Comparison of ENCODE assay signal across 13 mouse cellular contexts in genomic region chr3:79324697-79325526, GRCm38 (mm10). TPM values are rescaled to one million over a fixed set of nuclear protein-coding genes. Genes with fewer than 3 reads are reported as not detected.
A peak's percentile ranks its signal among the peaks of the same experiment; 100 is the strongest.
DNase-seq lines count a peak whose midpoint lies in the region; ATAC-seq and TF ChIP-seq lines count a peak whose summit lies in the region.
"Had no signal": no experiment of that assay in that cellular context is flagged by ENCODE, and none has a peak within 500 bp of the region (broad histone marks: within the 10 kb centered on the region; RNA-seq: fewer than 3 reads in every experiment).

No protein-coding gene starts in this region.

- peak; percentile 68 for ATAC-seq in lung, embryonic 15.5 days (ENCODE audit: borderline replicate concordance, extremely low read depth, low FRiP score, low TSS enrichment)
- ATAC-seq in hindbrain, embryonic 15.5 days (ENCODE audit: low FRiP score, low read depth) = peak; percentile 62; the same call in 1 of the 2 replicates
- ATAC-seq in neural tube, embryonic 15.5 days (ENCODE audit: low FRiP score) = peak; percentile 54; the same call in 1 of the 2 replicates
- ATAC-seq in megakaryocyte, adult 5-6 weeks (ENCODE audit: poor library complexity, severe bottlenecking) = no peak
- ATAC-seq: inflammation-experienced regulatory T-cells, adult 6 months had no signal

- peak; percentile 32 for DNase-seq in embryo, embryonic 11 days
- DNase-seq in embryo, embryonic 10.5 days (ENCODE audit: low spot score) = no peak
- no peak for DNase-seq in lung, adult 2 months
- no peak for DNase-seq in gastrocnemius, adult 18-20 months (ENCODE audit: low spot score)
- DNase-seq: liver had no signal

- no peak for TF ChIP-seq CTCF in lung, adult 2 months (IDR thresholded peaks at IDR 0.05; ENCODE audit: insufficient read depth, low read length)

- peak overlapping the region; percentile 75 for H3K27ac ChIP-seq in lung, embryonic 15.5 days
- H3K27ac ChIP-seq in hindbrain, embryonic 15.5 days (replicated peaks) = no peak overlapping the region
- 0 out of 2 replicates have a peak overlapping the region, but pooled peaks have one; percentile 18 for H3K27ac ChIP-seq in neural tube, embryonic 15.5 days (replicated peaks)

- H3K4me1 ChIP-seq in lung, embryonic 15.5 days = peaks cover 26% of the 10 kb centered on the region
- no peaks in the 10 kb centered on the region for H3K4me1 ChIP-seq in lung, adult 2 months (ENCODE audit: control insufficient read depth, insufficient read depth, low read length)
- H3K4me1 ChIP-seq in hindbrain, embryonic 15.5 days (replicated peaks) = peaks cover 6% of the 10 kb centered on the region; the same call in 1 of the 2 replicates
- peaks cover 20% of the 10 kb centered on the region for H3K4me1 ChIP-seq in neural tube, embryonic 15.5 days

- peak overlapping the region; percentile 45 for H3K4me2 ChIP-seq in lung, embryonic 15.5 days
- H3K4me2 ChIP-seq in hindbrain, embryonic 15.5 days = peak overlapping the region; percentile 36
- H3K4me2 ChIP-seq in neural tube, embryonic 15.5 days = peak overlapping the region; percentile 17; the same call in 1 of the 2 replicates

- H3K4me3 ChIP-seq in lung, embryonic 15.5 days = peak overlapping the region; percentile 6; the same call in 1 of the 2 replicates
- no peak overlapping the region for H3K4me3 ChIP-seq in lung, adult 2 months (replicated peaks; ENCODE audit: extremely low read depth, low read depth, low read length)
- H3K4me3 ChIP-seq in hindbrain, embryonic 15.5 days = no peak overlapping the region
- no peak overlapping the region for H3K4me3 ChIP-seq in neural tube, embryonic 15.5 days (replicated peaks)
- H3K4me3 ChIP-seq: erythroblast, embryonic 14.5 days; myocyte had no signal

- no peak overlapping the region for H3K9ac ChIP-seq in lung, embryonic 15.5 days
- H3K9ac ChIP-seq in hindbrain, embryonic 15.5 days = no peak overlapping the region
- H3K9ac ChIP-seq in neural tube, embryonic 15.5 days (replicated peaks) = no peak overlapping the region

- no peaks in the 10 kb centered on the region for H3K27me3 ChIP-seq in lung, embryonic 15.5 days
- H3K27me3 ChIP-seq in hindbrain, embryonic 15.5 days = no peaks in the 10 kb centered on the region
- H3K27me3 ChIP-seq in neural tube, embryonic 15.5 days (replicated peaks) = no peaks in the 10 kb centered on the region

- 17% methylated on average over 10 of the region's 10 CpGs for WGBS in lung, embryonic 15.5 days
- WGBS in lung, adult 2 months = 40% methylated on average over 10 of the region's 10 CpGs
- 38% methylated on average over 10 of the region's 10 CpGs for WGBS in hindbrain, embryonic 15.5 days
- WGBS in neural tube, embryonic 15.5 days = 46% methylated on average over 10 of the region's 10 CpGs

- no peaks in the 10 kb centered on the region for H3K36me3 ChIP-seq in lung, embryonic 15.5 days
- H3K36me3 ChIP-seq in hindbrain, embryonic 15.5 days = no peaks in the 10 kb centered on the region
- H3K36me3 ChIP-seq in neural tube, embryonic 15.5 days = no peaks in the 10 kb centered on the region

- H3K9me3 ChIP-seq in lung, embryonic 15.5 days = no peaks in the 10 kb centered on the region
- no peaks in the 10 kb centered on the region for H3K9me3 ChIP-seq in hindbrain, embryonic 15.5 days
- H3K9me3 ChIP-seq in neural tube, embryonic 15.5 days (replicated peaks) = no peaks in the 10 kb centered on the region

- no peak for TF ChIP-seq POLR2A in lung, adult 2 months (IDR thresholded peaks at IDR 0.05; ENCODE audit: borderline replicate concordance, extremely low read depth, low read depth, low read length)

RNA-seq across cellular contexts. Expression of gene Gm17359, which starts 11.5 kb away (rescaled TPM):
- polyA plus RNA-seq in lung, embryonic 15.5 days (2015; fragmentation: Nextera tagmentation; extraction: Ambion mirVana) = not detected in 2 replicates
- polyA plus RNA-seq in lung, adult 2 months (2012; rRNA removed) = not detected in 2 replicates
- not detected in 2 replicates for polyA plus RNA-seq in hindbrain, embryonic 15.5 days (2015; fragmentation: Nextera tagmentation; extraction: Ambion mirVana)
- not detected in 2 replicates for polyA plus RNA-seq in neural tube, embryonic 15.5 days (2015; fragmentation: Nextera tagmentation; extraction: Ambion mirVana)
- not detected in 2 replicates for total RNA-seq in megakaryocyte, adult 5-6 weeks (2015)
- not detected in 2 replicates for total RNA-seq in megakaryocyte, adult 5-6 weeks (2017)
- not detected for total RNA-seq in gastrocnemius, adult 18-20 months (2021)
- polyA plus RNA-seq: erythroblast, embryonic 14.5 days; inflammation-experienced regulatory T-cells, adult 6 months; myocyte; small intestine, adult 2 months had no signal

RNA-seq across cellular contexts. Expression of gene Rapgef2, which starts 38.6 kb away (rescaled TPM):
- 5.9 and 6.2 TPM in 2 replicates for polyA plus RNA-seq in lung, embryonic 15.5 days (2015; fragmentation: Nextera tagmentation; extraction: Ambion mirVana)
- 14.3 and 17.3 TPM in 2 replicates for polyA plus RNA-seq in lung, adult 2 months (2012; rRNA removed)
- 13.0 and 13.5 TPM in 2 replicates for polyA plus RNA-seq in hindbrain, embryonic 15.5 days (2015; fragmentation: Nextera tagmentation; extraction: Ambion mirVana)
- 10.9 and 11.2 TPM in 2 replicates for polyA plus RNA-seq in neural tube, embryonic 15.5 days (2015; fragmentation: Nextera tagmentation; extraction: Ambion mirVana)
- 17.0 and 17.1 TPM in 2 replicates for total RNA-seq in megakaryocyte, adult 5-6 weeks (2015)
- total RNA-seq in megakaryocyte, adult 5-6 weeks (2017) = 16.4 and 20.5 TPM in 2 replicates
- total RNA-seq in gastrocnemius, adult 18-20 months (2021) = 10 to 100 TPM; 15.8 to 16.7 TPM
